Mouse (Mus musculus) frontal cortex, postnatal 36 days (tissue): ENCODE results near the gene Egln3.

Source experiments
- DNase-seq, 2 experiments: peaks; one replicate each; pipeline ENCODE4 v3.0.0; 2022; ENCODE audit warnings: low spot score in 2 of 2

Gene Egln3

GRCm38 (mm10) chr12:54202765-54203655 is 650 bp downstream of the Egln3 start:
- DNase-seq, result no peak

- DNase-seq, result no peak
Observed at GRCm38 (mm10) chr12:54202276-54202675, 1.4 kb downstream of the Egln3 start.

GRCm38 (mm10) chr12:54200856-54201255 is 2.8 kb downstream of the Egln3 start:
- no peak for DNase-seq

- DNase-seq, result peak in 1 of 2 experiments; percentile 16
Observed at GRCm38 (mm10) chr12:54200172-54200571, 3.5 kb downstream of the Egln3 start.

GRCm38 (mm10) chr12:54198282-54198918 is 5.3 kb downstream of the Egln3 start:
- no peak for DNase-seq

GRCm38 (mm10) chr12:54197849-54198248 is 5.8 kb downstream of the Egln3 start:
- no peak for DNase-seq

GRCm38 (mm10) chr12:54197301-54197782 is 6.3 kb downstream of the Egln3 start:
- peak in 1 of 2 experiments; percentile 49 for DNase-seq

- DNase-seq, result no peak
Observed at GRCm38 (mm10) chr12:54196881-54197280, 6.8 kb downstream of the Egln3 start.

GRCm38 (mm10) chr12:54194159-54194558 is 9.5 kb downstream of the Egln3 start:
- no peak for DNase-seq

GRCm38 (mm10) chr12:54192305-54192661 is 11.4 kb downstream of the Egln3 start:
- DNase-seq, result no peak

GRCm38 (mm10) chr12:54191608-54192304 is 11.9 kb downstream of the Egln3 start:
- DNase-seq, result peak; percentile 78 to 79

- DNase-seq, result no peak
Observed at GRCm38 (mm10) chr12:54191181-54191580, 12.5 kb downstream of the Egln3 start.

- DNase-seq, result no peak
Observed at GRCm38 (mm10) chr12:54187812-54188600, 15.7 kb downstream of the Egln3 start.

GRCm38 (mm10) chr12:54186926-54187623 is 16.6 kb downstream of the Egln3 start:
- DNase-seq, result no peak

GRCm38 (mm10) chr12:54184264-54184663 is 19.4 kb downstream of the Egln3 start:
- no peak for DNase-seq

GRCm38 (mm10) chr12:54178323-54178722 is 25.3 kb downstream of the Egln3 start:
- no peak for DNase-seq

GRCm38 (mm10) chr12:54168786-54169185 is 34.9 kb downstream of the Egln3 start:
- no peak for DNase-seq

GRCm38 (mm10) chr12:54167737-54168136 is 35.9 kb downstream of the Egln3 start:
- no peak for DNase-seq

- DNase-seq, result no peak
Observed at GRCm38 (mm10) chr12:54164724-54165050, 39.0 kb downstream of the Egln3 start.

GRCm38 (mm10) chr12:54164040-54164723 is 39.5 kb downstream of the Egln3 start:
- no peak for DNase-seq
